Mouse (Mus musculus) embryonic facial prominence, embryonic 14.5 days (tissue): Measurements from ENCODE around the gene Gtf2b. TPM values are rescaled to one million over a fixed set of nuclear protein-coding genes. Genes with fewer than 3 reads are reported as not detected.

Source experiments
- polyA plus RNA-seq: library from polyadenylated mRNA; unstranded; fragments of >200 nt; fragmentation: Nextera tagmentation; extraction: Ambion mirVana; gene quantifications from 2 replicates; pipeline ENCODE4 v1.2.1, GENCODE M21; 2014

Gtf2b gene
- polyA plus RNA-seq, 1 experiment from 2014 or later, result 80.0 TPM

Other genes starting within 250 kb of the Gtf2b start
- 3.9 and 4.4 TPM in 2 replicates for gene Gbp7, start 234.7 kb upstream of the Gtf2b start, polyA plus RNA-seq
- gene Gbp3, start 205.0 kb upstream of the Gtf2b start, polyA plus RNA-seq, result 1.7 and 1.9 TPM in 2 replicates
- gene Gbp2b, start 170.2 kb upstream of the Gtf2b start, polyA plus RNA-seq, result 0.06 TPM in 1 of 2 replicates, not detected in the other
- gene Gbp2, start 144.4 kb upstream of the Gtf2b start, polyA plus RNA-seq, result 1.6 and 1.8 TPM in 2 replicates
- 14.9 and 18.7 TPM in 2 replicates for gene Kyat3, start 64.0 kb upstream of the Gtf2b start, polyA plus RNA-seq
- gene Pkn2, start 117.0 kb downstream of the Gtf2b start, polyA plus RNA-seq, result 39.5 and 42.8 TPM in 2 replicates